Mouse (Mus musculus) hindbrain, embryonic 15.5 days (tissue): ENCODE measurements around the gene Ndst2. TPM values are rescaled to one million over a fixed set of nuclear protein-coding genes. Genes with fewer than 3 reads are reported as not detected.

ENCODE experiments used
- ATAC-seq: fragments of 200-750 bp; cut with Nextera tagmentation; 2 replicates; pipeline ENCODE4 v1.8.0; 2017; ENCODE audit warnings: low read depth, moderate number of reproducible peaks, moderate TSS enrichment; ENCODE audit not compliant: low FRiP score
- H3K27ac ChIP-seq: fragments of 300-500 bp; sonication (generic); replicated peaks from 2 replicates; pipeline ENCODE4 v1.5.1; 2015; ENCODE audit warnings: mild to moderate bottlenecking, inconsistent platforms
- H3K27me3 ChIP-seq: fragments of 300-500 bp; sonication (generic); 2 replicates; pipeline ENCODE4 v1.6.1; 2015; ENCODE audit warnings: control low read depth, inconsistent platforms
- H3K36me3 ChIP-seq: fragments of 300-500 bp; sonication (generic); 2 replicates; pipeline ENCODE4 v1.6.1; 2015; ENCODE audit warnings: control low read depth, inconsistent platforms
- H3K4me1 ChIP-seq: fragments of 300-500 bp; sonication (generic); replicated peaks from 2 replicates; pipeline ENCODE4 v1.6.1; 2015; ENCODE audit warnings: control low read depth, inconsistent platforms
- H3K4me2 ChIP-seq: fragments of 300-500 bp; sonication (generic); 2 replicates; pipeline ENCODE4 v1.6.1; 2015; ENCODE audit warnings: moderate library complexity, mild to moderate bottlenecking, inconsistent platforms
- H3K4me3 ChIP-seq: fragments of 300-500 bp; sonication (generic); 2 replicates; pipeline ENCODE4 v1.5.1; 2015; ENCODE audit warnings: mild to moderate bottlenecking, inconsistent platforms
- H3K9ac ChIP-seq: fragments of 300-500 bp; sonication (generic); 2 replicates; pipeline ENCODE4 v1.6.1; 2015; ENCODE audit warnings: inconsistent platforms
- H3K9me3 ChIP-seq: fragments of 300-500 bp; sonication (generic); 2 replicates; pipeline ENCODE4 v1.6.1; 2016; ENCODE audit warnings: control low read depth, inconsistent platforms
- WGBS: fragments of 180-500 bp; shearing (Covaris S2); methylation state at CpG from one replicate; pipeline ENCODE4 v1.1.7; 2015; 5-methylcytosine and 5-hydroxymethylcytosine counted together
- polyA plus RNA-seq: library from polyadenylated mRNA; unstranded; fragments of >200 nt; fragmentation: Nextera tagmentation; extraction: Ambion mirVana; gene quantifications from 2 replicates; pipeline ENCODE4 v1.2.1, GENCODE M21; 2015

The Ndst2 gene
- polyA plus RNA-seq, 1 experiment from 2014 or later = 19.9 TPM

- Histone ChIP-seq H3K27me3 (no peaks in the 10 kb centered on the region), H3K9me3 (no peaks in the 10 kb centered on the region), H3K27ac (peak within 1 kb of the TSS; percentile 97), H3K9ac (peak within 1 kb of the TSS; percentile 84), H3K4me2 (peak within 1 kb of the TSS; percentile 79), H3K4me3 (peak within 1 kb of the TSS; percentile 77), H3K36me3 (peaks cover 39% of the 10 kb centered on the region), H3K4me1 (peaks cover 53% of the 10 kb centered on the region)
- under 1% methylated on average over 107 of the region's 111 CpGs for whole genome bisulfite sequencing
- peak; percentile 94 for ATAC-seq
Measured at GRCm38 (mm10) chr14:20694884-20695760, 39.2 kb downstream of the Ndst2 start, which contains the start of gene Fut11. TSS of gene Fut11 (plus strand) at chr14:20694968.

GRCm38 (mm10) chr14:20694185-20694883 lies 40.0 kb downstream of the Ndst2 start:
- peak overlapping the region; percentile 97 for H3K27ac ChIP-seq
- H3K36me3 ChIP-seq = peaks cover 47% of the 10 kb centered on the region
- 48% methylated on average over 13 of the region's 13 CpGs for WGBS
- H3K9me3 ChIP-seq = no peaks in the 10 kb centered on the region
- ATAC-seq = peak; percentile 0; the same call in 1 of the 2 replicates
- H3K4me3 ChIP-seq = peak overlapping the region; percentile 77
- H3K27me3 ChIP-seq = no peaks in the 10 kb centered on the region
- peak overlapping the region; percentile 79 for H3K4me2 ChIP-seq
- H3K4me1 ChIP-seq = peaks cover 46% of the 10 kb centered on the region
- peak overlapping the region; percentile 84 for H3K9ac ChIP-seq

- WGBS = 97% methylated on average over 10 of the region's 10 CpGs
- H3K4me2 ChIP-seq = no peak overlapping the region
- no peak overlapping the region for H3K9ac ChIP-seq
- H3K27ac ChIP-seq = no peak overlapping the region
- H3K36me3 ChIP-seq = peaks cover 53% of the 10 kb centered on the region
- H3K4me1 ChIP-seq = peaks cover 39% of the 10 kb centered on the region
- ATAC-seq = no peak
- H3K4me3 ChIP-seq = no peak overlapping the region
- no peaks in the 10 kb centered on the region for H3K27me3 ChIP-seq
- H3K9me3 ChIP-seq = no peaks in the 10 kb centered on the region
Measured at GRCm38 (mm10) chr14:20693589-20694101, 40.7 kb downstream of the Ndst2 start.

- no peak for ATAC-seq
- Histone ChIP-seq H3K9me3 (no peaks in the 10 kb centered on the region), H3K4me1 (peaks cover 21% of the 10 kb centered on the region), H3K36me3 (peaks cover 67% of the 10 kb centered on the region), H3K27ac (no peak overlapping the region), H3K4me2 (no peak overlapping the region), H3K9ac (no peak overlapping the region), H3K4me3 (no peak overlapping the region), H3K27me3 (no peaks in the 10 kb centered on the region)
- WGBS = 92% methylated on average over 6 of the region's 6 CpGs
Measured at GRCm38 (mm10) chr14:20691772-20692171, 42.6 kb downstream of the Ndst2 start.

DNA sequence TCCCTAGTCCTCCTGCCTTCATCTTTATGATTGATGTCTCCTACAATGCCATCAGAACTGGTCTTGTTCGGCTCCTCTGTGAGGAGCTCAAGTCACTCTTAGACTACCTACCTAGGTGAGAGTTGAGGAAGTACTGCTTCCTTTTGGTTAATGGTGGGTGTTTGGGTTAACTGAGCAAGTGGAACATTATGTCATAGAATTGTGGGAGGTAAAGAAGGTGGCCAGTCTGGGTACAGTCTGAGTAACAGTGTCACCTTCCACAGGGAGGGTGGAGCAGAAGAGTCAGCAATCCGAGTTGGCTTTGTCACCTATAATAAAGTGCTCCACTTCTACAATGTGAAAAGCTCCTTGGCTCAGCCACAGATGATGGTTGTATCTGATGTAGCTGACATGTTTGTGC lies 45.4 kb downstream of the Ndst2 start:
- WGBS = 88% methylated on average over 2 of the region's 2 CpGs

GRCm38 (mm10) chr14:20686576-20686975 lies 47.8 kb downstream of the Ndst2 start:
- H3K4me1 ChIP-seq = no peaks in the 10 kb centered on the region
- H3K36me3 ChIP-seq = peaks cover 96% of the 10 kb centered on the region
- 98% methylated on average over 3 of the region's 3 CpGs for WGBS
- no peaks in the 10 kb centered on the region for H3K9me3 ChIP-seq
- no peak overlapping the region for H3K4me3 ChIP-seq
- no peaks in the 10 kb centered on the region for H3K27me3 ChIP-seq
- H3K9ac ChIP-seq = no peak overlapping the region
- H3K4me2 ChIP-seq = no peak overlapping the region
- ATAC-seq = no peak
- H3K27ac ChIP-seq = no peak overlapping the region

More for the DNA sequence above, 45.4 kb downstream of the Ndst2 start:
- Histone ChIP-seq H3K9me3 (no peaks in the 10 kb centered on the region), H3K27me3 (no peaks in the 10 kb centered on the region), H3K27ac (no peak overlapping the region), H3K4me3 (no peak overlapping the region), H3K9ac (no peak overlapping the region), H3K4me1 (peaks cover 3% of the 10 kb centered on the region; the same call in 1 of the 2 replicates), H3K36me3 (peaks cover 95% of the 10 kb centered on the region), H3K4me2 (no peak overlapping the region)
- ATAC-seq = no peak

DNA sequence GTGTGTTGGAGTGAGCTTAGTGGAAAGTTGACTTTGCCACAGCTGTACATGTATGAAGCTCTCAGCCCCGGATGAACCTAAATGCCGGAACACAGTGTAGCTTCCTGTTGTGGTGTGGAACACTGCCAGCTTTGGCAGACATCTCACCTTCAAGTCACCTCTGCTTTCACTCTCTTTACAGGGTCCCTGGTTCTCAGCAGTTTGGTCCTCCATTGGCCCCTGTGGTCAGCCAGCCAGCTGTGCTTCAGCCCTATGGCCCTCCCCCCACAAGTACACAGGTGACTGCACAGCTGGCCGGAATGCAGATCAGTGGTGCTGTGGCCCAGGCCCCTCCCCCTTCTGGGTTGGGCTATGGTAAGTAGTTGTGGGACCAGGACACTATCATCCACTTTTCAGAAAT lies 51.9 kb downstream of the Ndst2 start:
- no peak overlapping the region for H3K4me3 ChIP-seq
- no peak overlapping the region for H3K27ac ChIP-seq
- H3K4me2 ChIP-seq = no peak overlapping the region
- no peaks in the 10 kb centered on the region for H3K4me1 ChIP-seq
- H3K9ac ChIP-seq = no peak overlapping the region
- 75% methylated on average over 3 of the region's 3 CpGs for WGBS
- H3K36me3 ChIP-seq = peaks cover 97% of the 10 kb centered on the region
- no peaks in the 10 kb centered on the region for H3K9me3 ChIP-seq
- no peaks in the 10 kb centered on the region for H3K27me3 ChIP-seq
- no peak for ATAC-seq

DNA sequence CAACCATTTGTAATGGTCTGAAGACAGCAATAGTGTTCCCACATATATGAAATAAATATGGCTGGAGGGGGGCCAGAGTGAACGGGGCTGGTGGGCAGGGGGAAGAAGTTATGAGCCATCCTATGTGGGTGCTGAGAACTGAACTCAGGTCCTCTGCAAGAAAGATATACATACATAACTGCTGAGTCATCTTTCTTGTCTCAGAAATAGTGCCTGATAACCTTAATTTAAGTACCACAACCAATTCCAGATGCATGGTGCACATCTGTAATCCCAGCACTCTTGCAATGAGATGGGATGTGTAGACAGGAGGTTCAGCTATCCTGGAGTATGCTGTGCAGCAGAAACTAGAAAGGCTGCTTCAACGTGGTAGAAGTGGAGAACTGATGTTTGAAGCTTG lies 52.6 kb downstream of the Ndst2 start:
- H3K9ac ChIP-seq = no peak overlapping the region
- ATAC-seq = no peak
- no peaks in the 10 kb centered on the region for H3K9me3 ChIP-seq
- no peaks in the 10 kb centered on the region for H3K27me3 ChIP-seq
- H3K4me3 ChIP-seq = no peak overlapping the region
- no peak overlapping the region for H3K27ac ChIP-seq
- no peak overlapping the region for H3K4me2 ChIP-seq
- WGBS = 93% methylated on average over 2 of the region's 2 CpGs
- peaks cover 2% of the 10 kb centered on the region; the same call in 1 of the 2 replicates for H3K4me1 ChIP-seq
- peaks cover 95% of the 10 kb centered on the region for H3K36me3 ChIP-seq

DNA sequence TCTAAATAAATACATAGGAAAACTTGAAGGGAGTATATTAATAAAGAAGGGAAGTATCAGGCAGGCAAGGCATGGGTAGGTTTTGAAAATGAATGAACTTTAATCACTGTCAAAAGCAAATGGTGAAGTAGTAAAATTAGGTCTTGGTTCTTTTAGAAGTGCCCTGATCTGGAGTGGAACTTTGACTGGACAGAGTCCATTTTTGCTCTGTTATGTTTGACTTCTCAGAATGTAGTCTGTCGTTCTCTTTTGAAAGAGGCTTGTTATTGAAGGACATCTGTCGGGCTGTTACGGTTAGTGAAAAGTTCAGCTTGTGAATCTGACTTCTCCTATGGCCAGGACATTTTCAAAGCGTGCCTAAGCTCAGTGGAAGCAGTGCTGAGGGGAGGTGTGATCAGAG lies 56.5 kb downstream of the Ndst2 start:
- Histone ChIP-seq H3K4me1 (peaks cover 23% of the 10 kb centered on the region), H3K4me2 (no peak overlapping the region), H3K27me3 (no peaks in the 10 kb centered on the region), H3K36me3 (peaks cover 65% of the 10 kb centered on the region), H3K9ac (no peak overlapping the region), H3K27ac (no peak overlapping the region), H3K4me3 (no peak overlapping the region), H3K9me3 (no peaks in the 10 kb centered on the region)
- no peak for ATAC-seq
- WGBS = 94% methylated on average over 4 of the region's 4 CpGs

- under 1% methylated on average over 43 of the region's 43 CpGs for WGBS
- peak within 1 kb of the TSS; percentile 77 for H3K4me3 ChIP-seq
- H3K4me1 ChIP-seq = peaks cover 23% of the 10 kb centered on the region
- peak within 1 kb of the TSS; percentile 80 for H3K4me2 ChIP-seq
- H3K27me3 ChIP-seq = 0 out of 2 replicates have a peak, but pooled peaks cover 6% of the 10 kb centered on the region
- peak; percentile 98 for ATAC-seq
- H3K27ac ChIP-seq = peak within 1 kb of the TSS; percentile 88
- peaks cover 29% of the 10 kb centered on the region for H3K36me3 ChIP-seq
- H3K9ac ChIP-seq = peak within 1 kb of the TSS; percentile 73
- no peaks in the 10 kb centered on the region for H3K9me3 ChIP-seq
Measured at GRCm38 (mm10) chr14:20674064-20674833, 60.1 kb downstream of the Ndst2 start, which contains the start of gene Sec24c. TSS of gene Sec24c (plus strand) at chr14:20674308.

- ATAC-seq = peak; percentile 77
- peaks cover 24% of the 10 kb centered on the region for H3K36me3 ChIP-seq
- peak overlapping the region; percentile 80 for H3K4me2 ChIP-seq
Measured at GRCm38 (mm10) chr14:20673735-20674063, 60.7 kb downstream of the Ndst2 start.

More at GRCm38 (mm10) chr14:20673735-20674063, 60.7 kb downstream of the Ndst2 start:
- Histone ChIP-seq H3K27ac (peak overlapping the region; percentile 82), H3K27me3 (peaks cover 11% of the 10 kb centered on the region; the same call in 1 of the 2 replicates), H3K4me3 (peak overlapping the region; percentile 77), H3K9me3 (no peaks in the 10 kb centered on the region), H3K9ac (peak overlapping the region; percentile 46), H3K4me1 (peaks cover 23% of the 10 kb centered on the region)
- WGBS = 10% methylated on average over 13 of the region's 13 CpGs
